Mouse (Mus musculus) neural tube, embryonic 15.5 days (tissue): ENCODE data around the gene Sptlc3. TPM values are rescaled to one million over a fixed set of nuclear protein-coding genes. Genes with fewer than 3 reads are reported as not detected.

Experiments used
- ATAC-seq: fragments of 200-750 bp; cut with Nextera tagmentation; 2 replicates; pipeline ENCODE4 v1.8.0; 2017; ENCODE audit warnings: mild to moderate bottlenecking, moderate TSS enrichment, moderate library complexity; ENCODE audit not compliant: low FRiP score
- H3K27ac ChIP-seq: fragments of 300-500 bp; sonication (generic); replicated peaks from 2 replicates; pipeline ENCODE4 v1.5.1; 2015; ENCODE audit warnings: mild to moderate bottlenecking, inconsistent platforms
- H3K27me3 ChIP-seq: fragments of 300-500 bp; sonication (generic); replicated peaks from 2 replicates; pipeline ENCODE4 v1.6.1; 2015; ENCODE audit warnings: inconsistent platforms
- H3K36me3 ChIP-seq: fragments of 300-500 bp; sonication (generic); 2 replicates; pipeline ENCODE4 v1.6.1; 2015; ENCODE audit warnings: inconsistent platforms
- H3K4me1 ChIP-seq: fragments of 300-500 bp; sonication (generic); 2 replicates; pipeline ENCODE4 v1.6.1; 2015; ENCODE audit warnings: inconsistent platforms
- H3K4me2 ChIP-seq: fragments of 300-500 bp; sonication (generic); 2 replicates; pipeline ENCODE4 v1.6.1; 2015; ENCODE audit warnings: inconsistent platforms, mild to moderate bottlenecking, moderate library complexity
- H3K4me3 ChIP-seq: fragments of 300-500 bp; sonication (generic); replicated peaks from 2 replicates; pipeline ENCODE4 v1.5.1; 2015; ENCODE audit warnings: mild to moderate bottlenecking, inconsistent platforms
- H3K9ac ChIP-seq: fragments of 300-500 bp; sonication (generic); replicated peaks from 2 replicates; pipeline ENCODE4 v1.6.1; 2015; ENCODE audit warnings: mild to moderate bottlenecking, inconsistent platforms
- H3K9me3 ChIP-seq: fragments of 300-500 bp; sonication (generic); replicated peaks from 2 replicates; pipeline ENCODE4 v1.6.1; 2016; ENCODE audit warnings: inconsistent platforms
- WGBS: fragments of 180-500 bp; shearing (Covaris S2); methylation state at CpG from one replicate; pipeline ENCODE4 v1.1.7; 2015; ENCODE audit warnings: mixed read lengths; 5-methylcytosine and 5-hydroxymethylcytosine counted together
- polyA plus RNA-seq: library from polyadenylated mRNA; unstranded; fragments of >200 nt; fragmentation: Nextera tagmentation; extraction: Ambion mirVana; gene quantifications from 2 replicates; pipeline ENCODE4 v1.2.1, GENCODE M21; 2015

Sptlc3 gene
- polyA plus RNA-seq, 1 experiment from 2014 or later, result 0.19 TPM

- no peak overlapping the region for H3K4me3 ChIP-seq
- no peaks in the 10 kb centered on the region for H3K9me3 ChIP-seq
- H3K27ac ChIP-seq, result no peak overlapping the region
- no peak overlapping the region for H3K4me2 ChIP-seq
- no peaks in the 10 kb centered on the region for H3K36me3 ChIP-seq
- 69% methylated on average over 7 of the region's 7 CpGs for WGBS
- no peaks in the 10 kb centered on the region for H3K27me3 ChIP-seq
- no peak overlapping the region for H3K9ac ChIP-seq
- H3K4me1 ChIP-seq, result no peaks in the 10 kb centered on the region
- ATAC-seq, result no peak
These were observed 148.2 kb downstream of the Sptlc3 start for GRCm38 (mm10) chr2:139641757-139642385.

DNA sequence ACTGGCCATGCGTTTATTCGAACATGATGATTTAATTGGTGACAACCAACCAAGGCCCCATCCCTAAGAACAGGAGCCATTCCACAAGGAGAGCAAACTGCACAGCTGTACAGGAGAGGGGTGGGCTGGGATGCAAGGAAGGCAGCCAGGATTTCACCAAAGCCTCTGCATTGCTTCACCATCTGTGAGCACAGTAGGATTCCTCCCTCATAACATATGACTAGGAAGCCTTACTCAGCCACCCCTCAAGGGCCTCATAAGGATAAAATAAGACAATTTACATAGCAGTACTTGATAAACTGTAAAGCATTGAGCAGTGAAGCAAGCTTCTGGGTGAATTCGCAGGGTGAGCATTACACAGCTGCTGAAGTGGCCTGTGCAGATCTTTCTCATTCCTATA lies 155.8 kb downstream of the Sptlc3 start:
- no peak overlapping the region; the same call in 1 of the 2 replicates for H3K27ac ChIP-seq
- 60% methylated on average over 3 of the region's 3 CpGs for WGBS
- no peak overlapping the region for H3K4me2 ChIP-seq
- no peak overlapping the region for H3K9ac ChIP-seq
- no peaks in the 10 kb centered on the region for H3K36me3 ChIP-seq
- H3K4me1 ChIP-seq, result 0 out of 2 replicates have a peak, but pooled peaks cover 7% of the 10 kb centered on the region
- H3K4me3 ChIP-seq, result no peak overlapping the region
- peak; percentile 88 for ATAC-seq
- no peaks in the 10 kb centered on the region for H3K27me3 ChIP-seq
- H3K9me3 ChIP-seq, result no peaks in the 10 kb centered on the region

DNA sequence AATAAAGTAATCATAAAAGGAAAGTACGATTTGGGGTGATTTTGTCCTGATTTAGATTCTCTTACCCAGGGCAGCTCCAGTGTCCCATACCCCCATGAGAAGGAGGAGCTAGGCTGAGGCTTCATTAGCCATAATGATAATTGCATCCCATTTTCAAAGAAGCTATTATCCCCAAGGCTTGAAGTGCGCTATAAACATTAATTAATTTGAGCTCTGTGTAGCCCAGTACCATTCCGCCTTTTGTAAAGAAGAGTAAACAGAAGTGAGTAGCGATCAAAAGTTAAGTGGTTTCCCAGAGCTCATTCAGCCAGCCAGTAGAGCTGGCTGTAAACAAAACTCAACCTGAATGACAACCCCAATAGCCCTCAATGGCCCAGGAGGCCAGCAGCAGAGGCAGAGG lies 163.0 kb downstream of the Sptlc3 start:
- Histone ChIP-seq H3K36me3 (no peaks in the 10 kb centered on the region), H3K4me1 (peaks cover 7% of the 10 kb centered on the region), H3K4me2 (peak overlapping the region; percentile 17; the same call in 1 of the 2 replicates), H3K27ac (no peak overlapping the region), H3K4me3 (no peak overlapping the region), H3K27me3 (no peaks in the 10 kb centered on the region), H3K9ac (no peak overlapping the region), H3K9me3 (no peaks in the 10 kb centered on the region)
- ATAC-seq, result peak; percentile 84
- 10% methylated on average over 4 of the region's 4 CpGs for WGBS

GRCm38 (mm10) chr2:139671838-139672237 lies 178.1 kb downstream of the Sptlc3 start:
- Histone ChIP-seq H3K4me1 (peaks cover 9% of the 10 kb centered on the region), H3K4me2 (no peak overlapping the region), H3K9me3 (no peaks in the 10 kb centered on the region), H3K9ac (no peak overlapping the region), H3K36me3 (no peaks in the 10 kb centered on the region), H3K27me3 (peaks cover 8% of the 10 kb centered on the region; the same call in 1 of the 2 replicates), H3K4me3 (no peak overlapping the region), H3K27ac (no peak overlapping the region)
- WGBS, result 92% methylated on average over 3 of the region's 3 CpGs
- no peak for ATAC-seq

- no peaks in the 10 kb centered on the region for H3K36me3 ChIP-seq
- H3K4me3 ChIP-seq, result no peak overlapping the region
- H3K9ac ChIP-seq, result no peak overlapping the region
- H3K27me3 ChIP-seq, result peaks cover 8% of the 10 kb centered on the region; the same call in 1 of the 2 replicates
- H3K4me1 ChIP-seq, result peaks cover 14% of the 10 kb centered on the region
- no peaks in the 10 kb centered on the region for H3K9me3 ChIP-seq
- H3K27ac ChIP-seq, result no peak overlapping the region
- ATAC-seq, result no peak
- no peak overlapping the region for H3K4me2 ChIP-seq
- WGBS, result 65% methylated on average over 2 of the region's 2 CpGs
These were observed 178.7 kb downstream of the Sptlc3 start for GRCm38 (mm10) chr2:139672371-139672770.

DNA sequence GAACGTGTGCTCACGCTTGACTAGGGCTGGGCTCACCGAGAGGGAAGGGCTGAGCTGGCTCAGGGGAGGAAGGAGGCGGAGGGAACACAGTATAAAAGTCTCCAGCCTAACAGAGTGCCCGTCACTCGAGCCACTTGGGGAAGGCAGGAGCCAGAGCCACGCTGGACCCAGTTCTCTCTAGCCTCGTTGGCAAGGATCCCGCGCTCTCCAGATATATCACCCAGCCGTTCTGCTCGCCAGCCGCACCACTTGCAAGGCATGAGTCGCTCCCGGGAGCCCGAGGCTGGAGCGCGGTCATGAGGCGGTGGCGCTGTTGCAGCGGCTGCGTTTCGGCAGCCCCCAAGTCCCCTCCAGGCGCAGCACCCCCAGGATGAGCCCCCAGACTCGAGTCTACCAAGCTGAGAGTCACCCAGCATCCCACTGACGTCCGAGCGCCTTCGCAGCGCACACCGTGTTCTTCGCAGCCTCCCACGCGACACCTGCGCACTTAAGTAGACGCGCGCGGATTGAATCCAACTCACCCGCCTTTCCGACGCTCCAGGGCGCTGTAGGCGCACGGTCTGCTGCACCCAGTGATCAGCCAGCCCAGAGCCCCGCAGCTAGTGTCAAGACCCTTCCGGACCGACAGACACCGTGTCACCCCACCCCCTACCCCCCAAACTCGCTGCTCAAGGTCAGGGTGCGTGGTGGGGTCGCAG lies 183.5 kb downstream of the Sptlc3 start:
- H3K9ac ChIP-seq, result peak overlapping the region; percentile 82
- H3K27ac ChIP-seq, result peak overlapping the region; percentile 83
- ATAC-seq, result peak; percentile 65
- peaks cover 23% of the 10 kb centered on the region for H3K4me1 ChIP-seq
- WGBS, result under 1% methylated on average over 52 of the region's 52 CpGs
- peak overlapping the region; percentile 100 for H3K4me2 ChIP-seq
- H3K4me3 ChIP-seq, result peak overlapping the region; percentile 70
- no peaks in the 10 kb centered on the region for H3K36me3 ChIP-seq
- no peaks in the 10 kb centered on the region for H3K9me3 ChIP-seq
- peaks cover 15% of the 10 kb centered on the region; the same call in 1 of the 2 replicates for H3K27me3 ChIP-seq

DNA sequence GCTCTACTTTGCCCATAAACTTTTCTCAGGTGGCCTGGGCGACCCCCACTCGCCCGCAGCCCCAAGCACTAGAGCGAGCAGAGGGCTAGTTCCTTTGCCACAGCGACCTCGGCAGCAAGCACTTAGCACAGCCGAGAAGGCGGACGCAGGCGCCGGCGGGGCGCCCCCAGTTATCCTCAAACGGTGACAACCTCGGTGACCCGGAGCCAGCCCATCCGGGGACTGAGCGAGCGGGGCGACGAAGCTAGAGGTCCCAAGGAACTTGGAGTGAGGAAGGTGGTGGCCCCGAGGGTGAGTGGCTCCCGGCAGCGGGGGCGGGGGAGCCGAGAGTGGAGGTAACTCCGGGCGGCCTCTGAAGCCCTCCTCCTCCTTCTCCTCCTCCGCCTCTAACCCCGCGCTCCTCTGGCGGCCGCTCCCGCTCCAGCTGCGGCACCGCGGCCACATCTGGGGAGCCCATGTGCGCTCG lies 184.1 kb downstream of the Sptlc3 start, which contains the start of gene Ism1:
Gene Ism1 (plus strand): TSS at position 370 of the 466 bp plus-strand sequence.
- no peaks in the 10 kb centered on the region for H3K9me3 ChIP-seq
- H3K27me3 ChIP-seq, result peaks cover 15% of the 10 kb centered on the region; the same call in 1 of the 2 replicates
- peaks cover 23% of the 10 kb centered on the region for H3K4me1 ChIP-seq
- peak within 1 kb of the TSS; percentile 100 for H3K4me2 ChIP-seq
- ATAC-seq, result peak; percentile 81
- H3K36me3 ChIP-seq, result no peaks in the 10 kb centered on the region
- H3K9ac ChIP-seq, result peak within 1 kb of the TSS; percentile 82
- peak within 1 kb of the TSS; percentile 70 for H3K4me3 ChIP-seq
- under 1% methylated on average over 32 of the region's 39 CpGs for WGBS
- H3K27ac ChIP-seq, result peak within 1 kb of the TSS; percentile 83

DNA sequence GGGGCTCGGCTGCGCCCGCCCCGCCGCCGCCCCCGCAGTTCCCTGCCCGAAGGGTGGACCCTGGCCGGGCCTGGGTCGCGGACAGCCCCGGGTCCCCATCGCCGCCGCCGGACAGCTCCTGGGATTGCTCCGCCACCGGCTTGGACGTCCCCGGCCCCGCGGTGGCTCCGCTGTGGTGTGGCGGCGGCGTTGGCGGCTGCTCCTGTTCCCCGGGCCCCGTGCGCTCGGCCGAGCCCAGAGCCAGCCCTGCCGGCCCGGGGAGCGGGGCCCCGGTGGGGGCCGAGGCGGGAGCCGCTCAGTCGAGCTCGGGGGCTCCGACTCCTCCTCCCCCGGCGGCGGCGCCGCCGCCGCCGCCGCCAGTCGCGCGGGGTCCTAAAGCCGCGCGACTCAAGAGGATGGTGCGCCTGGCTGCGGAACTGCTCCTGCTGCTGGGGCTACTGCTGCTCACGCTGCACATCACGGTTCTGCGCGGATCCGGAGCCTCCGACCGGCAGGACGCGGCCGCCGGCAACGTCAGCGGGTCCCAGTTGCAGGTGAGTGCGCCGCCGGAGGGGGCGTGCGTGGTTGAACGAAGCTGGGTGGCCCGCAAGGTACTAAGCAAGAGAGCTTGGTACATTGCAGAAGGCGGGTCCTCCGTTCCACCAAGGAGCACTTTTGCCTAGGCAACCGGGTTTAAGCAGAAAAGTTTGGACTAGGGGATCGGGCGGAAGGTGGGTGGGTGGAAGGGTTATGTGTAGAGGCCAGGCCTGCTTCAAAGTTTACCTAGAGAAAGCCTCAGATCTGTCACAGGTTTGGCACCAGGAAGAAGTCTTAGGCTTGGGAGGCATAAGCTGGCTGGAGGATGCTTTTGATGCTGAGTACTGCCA lies 184.8 kb downstream of the Sptlc3 start:
- H3K4me3 ChIP-seq, result peak overlapping the region; percentile 70
- under 1% methylated on average over 81 of the region's 84 CpGs for WGBS
- H3K27ac ChIP-seq, result peak overlapping the region; percentile 83
- peak; percentile 93 for ATAC-seq
- H3K27me3 ChIP-seq, result peaks cover 15% of the 10 kb centered on the region; the same call in 1 of the 2 replicates
- peaks cover 23% of the 10 kb centered on the region for H3K4me1 ChIP-seq
- peak overlapping the region; percentile 100 for H3K4me2 ChIP-seq
- peak overlapping the region; percentile 82 for H3K9ac ChIP-seq
- H3K36me3 ChIP-seq, result no peaks in the 10 kb centered on the region
- no peaks in the 10 kb centered on the region for H3K9me3 ChIP-seq

GRCm38 (mm10) chr2:139682540-139682939 lies 188.8 kb downstream of the Sptlc3 start:
- Histone ChIP-seq H3K27me3 (peaks cover 7% of the 10 kb centered on the region; the same call in 1 of the 2 replicates), H3K4me2 (no peak overlapping the region), H3K36me3 (no peaks in the 10 kb centered on the region), H3K9me3 (no peaks in the 10 kb centered on the region), H3K4me1 (peaks cover 7% of the 10 kb centered on the region), H3K9ac (no peak overlapping the region), H3K4me3 (no peak overlapping the region), H3K27ac (no peak overlapping the region)
- 80% methylated on average over 3 of the region's 3 CpGs for WGBS
- ATAC-seq, result no peak
